Comparison of ENCODE assay signal across 8 mouse cellular contexts in genomic region chr16:93884722-93885113, GRCm38 (mm10). TPM values are rescaled to one million over a fixed set of nuclear protein-coding genes. Genes with fewer than 3 reads are reported as not detected.
DNase-seq lines count a peak whose midpoint lies in the region; ATAC-seq lines count a peak whose summit lies in the region.

No protein-coding gene starts in this region.

- peak overlapping the region; percentile 79 for H3K4me3 ChIP-seq in kidney, embryonic 15.5 days (replicated peaks)
- peak overlapping the region; percentile 70 for H3K4me3 ChIP-seq in brown adipose tissue, adult 24 weeks (ENCODE audit: insufficient read depth, low read depth, low read length)
- H3K4me3 ChIP-seq in hindbrain, embryonic 14.5 days (replicated peaks; ENCODE audit: low read length), result peak overlapping the region; percentile 83
- peak overlapping the region; percentile 82 for H3K4me3 ChIP-seq in midbrain, embryonic 13.5 days (replicated peaks)

- peak overlapping the region; percentile 74 for H3K9ac ChIP-seq in kidney, embryonic 15.5 days
- H3K9ac ChIP-seq in hindbrain, embryonic 14.5 days, result peak overlapping the region; percentile 73
- H3K9ac ChIP-seq in midbrain, embryonic 13.5 days (replicated peaks), result peak overlapping the region; percentile 71

- H3K36me3 ChIP-seq in kidney, embryonic 15.5 days, result peaks cover 30% of the 10 kb centered on the region
- H3K36me3 ChIP-seq in hindbrain, embryonic 14.5 days (replicated peaks; ENCODE audit: control insufficient read depth, insufficient read depth), result 0 out of 2 replicates have a peak, but pooled peaks cover 6% of the 10 kb centered on the region
- peaks cover 16% of the 10 kb centered on the region for H3K36me3 ChIP-seq in midbrain, embryonic 13.5 days

- peak overlapping the region; percentile 86 for H3K4me2 ChIP-seq in kidney, embryonic 15.5 days
- peak overlapping the region; percentile 98 for H3K4me2 ChIP-seq in hindbrain, embryonic 14.5 days (replicated peaks)
- H3K4me2 ChIP-seq in midbrain, embryonic 13.5 days (replicated peaks), result peak overlapping the region; percentile 94

- H3K9me3 ChIP-seq in kidney, embryonic 15.5 days (replicated peaks), result no peaks in the 10 kb centered on the region
- no peaks in the 10 kb centered on the region for H3K9me3 ChIP-seq in hindbrain, embryonic 14.5 days (ENCODE audit: control insufficient read depth, low read length)
- H3K9me3 ChIP-seq in midbrain, embryonic 13.5 days, result no peaks in the 10 kb centered on the region

- H3K27ac ChIP-seq in kidney, embryonic 15.5 days, result 0 out of 2 replicates have a peak overlapping the region, but pooled peaks have one; percentile 23
- no peak overlapping the region for H3K27ac ChIP-seq in brown adipose tissue, adult 24 weeks (replicated peaks; ENCODE audit: low read depth, low read length)
- no peak overlapping the region for H3K27ac ChIP-seq in hindbrain, embryonic 14.5 days
- no peak overlapping the region for H3K27ac ChIP-seq in midbrain, embryonic 13.5 days

- DNase-seq in kidney, adult 18-20 months, result no peak
- no peak for DNase-seq in hindbrain, embryonic 14.5 days (ENCODE audit: low spot score)
- no peak for DNase-seq in urinary bladder, postnatal 4 days (ENCODE audit: low spot score in 2 of 2)
- no peak for DNase-seq in spleen, adult 12 weeks (ENCODE audit: low spot score)
- DNase-seq in MN1 (ENCODE audit: low spot score), result no peak

- no peaks in the 10 kb centered on the region for H3K27me3 ChIP-seq in kidney, embryonic 15.5 days
- no peaks in the 10 kb centered on the region for H3K27me3 ChIP-seq in hindbrain, embryonic 14.5 days (ENCODE audit: control insufficient read depth, insufficient read depth, low read length)
- H3K27me3 ChIP-seq in midbrain, embryonic 13.5 days, result no peaks in the 10 kb centered on the region

- WGBS in kidney, embryonic 15.5 days, result 52% methylated on average over 5 of the region's 5 CpGs
- WGBS in hindbrain, embryonic 14.5 days, result 55% methylated on average over 5 of the region's 5 CpGs
- 52% methylated on average over 5 of the region's 5 CpGs for WGBS in midbrain, embryonic 13.5 days

- ATAC-seq in kidney, embryonic 15.5 days (replicated peaks; ENCODE audit: low FRiP score), result no peak
- no peak for ATAC-seq in hindbrain, embryonic 14.5 days (ENCODE audit: low FRiP score)
- no peak for ATAC-seq in midbrain, embryonic 13.5 days

- H3K4me1 ChIP-seq in kidney, embryonic 15.5 days, result peaks cover 28% of the 10 kb centered on the region
- no peaks in the 10 kb centered on the region for H3K4me1 ChIP-seq in brown adipose tissue, adult 24 weeks (ENCODE audit: control insufficient read depth, insufficient read depth, insufficient read length, low read length)
- peaks cover 2% of the 10 kb centered on the region; the same call in 1 of the 2 replicates for H3K4me1 ChIP-seq in hindbrain, embryonic 14.5 days (replicated peaks; ENCODE audit: control insufficient read depth, insufficient read depth, low read length)
- peaks cover 14% of the 10 kb centered on the region for H3K4me1 ChIP-seq in midbrain, embryonic 13.5 days (replicated peaks)

RNA-seq across cellular contexts. Expression of gene Chaf1b, which starts 1.0 kb away (rescaled TPM):
- 74.8 and 78.9 TPM in 2 replicates for polyA plus RNA-seq in kidney, embryonic 15.5 days (2015; fragmentation: Nextera tagmentation; extraction: Ambion mirVana)
- not detected in 2 replicates for polyA plus RNA-seq in brown adipose tissue, adult 24 weeks (2012; ENCODE audit: insufficient read depth, insufficient read length, missing spikeins)
- polyA plus RNA-seq in hindbrain, embryonic 14.5 days (2014; fragmentation: Nextera tagmentation; extraction: Ambion mirVana), result 19.9 and 21.2 TPM in 2 replicates
- 32.3 and 34.3 TPM in 2 replicates for polyA plus RNA-seq in midbrain, embryonic 13.5 days (2015; fragmentation: Nextera tagmentation; extraction: Ambion mirVana)

RNA-seq across cellular contexts. Expression of gene Morc3, which starts 52.8 kb away (rescaled TPM):
- polyA plus RNA-seq in kidney, embryonic 15.5 days (2015; fragmentation: Nextera tagmentation; extraction: Ambion mirVana), result 33.1 and 33.8 TPM in 2 replicates
- polyA plus RNA-seq in brown adipose tissue, adult 24 weeks (2012; ENCODE audit: insufficient read depth, insufficient read length, missing spikeins), result 9.4 and 9.7 TPM in 2 replicates
- polyA plus RNA-seq in hindbrain, embryonic 14.5 days (2014; fragmentation: Nextera tagmentation; extraction: Ambion mirVana), result 33.6 and 36.5 TPM in 2 replicates
- 32.7 and 39.2 TPM in 2 replicates for polyA plus RNA-seq in midbrain, embryonic 13.5 days (2015; fragmentation: Nextera tagmentation; extraction: Ambion mirVana)

Comparison
In these comparisons a context has a peak if more than half of its experiments do, and no peak if none do; other contexts are left out.
1. RNA of gene Chaf1b, which starts 1.0 kb away (polyA plus RNA-seq): 74.8 to 78.9 TPM in kidney, embryonic 15.5 days, 32.3 to 34.3 TPM in midbrain, embryonic 13.5 days and 19.9 to 21.2 TPM in hindbrain, embryonic 14.5 days; not detected in brown adipose tissue, adult 24 weeks; every median in the first group is over 10 times any median in the second.
2. Peak in every context shown above with its lines, with median percentiles within 50 percentile points of each other: H3K4me2 ChIP-seq, H3K4me3 ChIP-seq and H3K9ac ChIP-seq.